Mouse (Mus musculus) CH12.LX (cell line): ENCODE measurements around the gene Atg10. TPM values are rescaled to one million over a fixed set of nuclear protein-coding genes. Genes with fewer than 3 reads are reported as not detected.

Source experiments
- DNase-seq: peaks from one replicate; pipeline ENCODE4 v3.0.0-alpha.2; 2013; ENCODE audit errors: extremely low read depth
- H3K27ac ChIP-seq: 2 replicates; pipeline ENCODE4 v1.5.1; 2012; ENCODE audit warnings: low read depth, mild to moderate bottlenecking, control low read depth, moderate library complexity; ENCODE audit not compliant: insufficient read depth
- H3K27me3 ChIP-seq: replicated peaks from 2 replicates; pipeline ENCODE3; 2012; ENCODE audit warnings: inconsistent platforms
- H3K36me3 ChIP-seq, 2 experiments: replicated peaks in 1 of 2; 2 replicates each; pipeline versions ENCODE3 to v1.6.1; 2012; ENCODE audit warnings: inconsistent platforms in 1 of 2, low read length in 1 of 2, mild to moderate bottlenecking in 1 of 2, mixed read lengths in 1 of 2, moderate library complexity in 1 of 2; ENCODE audit not compliant: control insufficient read depth in 1 of 2, insufficient read depth in 1 of 2
- H3K4me1 ChIP-seq, 2 experiments: 2 replicates each; pipeline ENCODE4 v1.6.1; 2012; ENCODE audit warnings: inconsistent platforms in 1 of 2, moderate library complexity in 1 of 2; ENCODE audit not compliant: insufficient read depth in 2 of 2, control insufficient read depth in 1 of 2
- H3K4me2 ChIP-seq: 2 replicates; pipeline ENCODE4 v1.6.1; 2012; ENCODE audit warnings: low read depth, mild to moderate bottlenecking, control low read depth; ENCODE audit not compliant: poor library complexity, insufficient read depth, severe bottlenecking
- H3K4me3 ChIP-seq, 3 experiments: fragments of 150-350 bp in 1 of 3; sonication (generic) in 1 of 3; replicated peaks in 1 of 3; 2 replicates each; pipeline versions ENCODE3 to v1.5.1; 2011 to 2012; ENCODE audit warnings: low read depth in 2 of 3, low read length in 2 of 3, mild to moderate bottlenecking in 2 of 3, moderate library complexity in 2 of 3, control low read depth in 1 of 3, improper control_type of control experiment in 1 of 3, inconsistent platforms in 1 of 3, mixed read lengths in 1 of 3; ENCODE audit not compliant: poor library complexity in 1 of 3
- H3K79me2 ChIP-seq: replicated peaks from 2 replicates; pipeline ENCODE4 v1.6.1; 2012; ENCODE audit warnings: mild to moderate bottlenecking, moderate library complexity; ENCODE audit not compliant: control insufficient read depth, poor library complexity, insufficient read depth, severe bottlenecking; ENCODE audit errors: extremely low read depth
- H3K9ac ChIP-seq: 2 replicates; pipeline ENCODE4 v1.6.1; 2012; ENCODE audit warnings: low read depth, mild to moderate bottlenecking, control low read depth, moderate library complexity; ENCODE audit not compliant: insufficient read depth
- H3K9me3 ChIP-seq: replicated peaks from 2 replicates; pipeline ENCODE3; 2012; ENCODE audit warnings: low read length, inconsistent platforms, mixed read lengths
- CHD1 ChIP-seq: IDR thresholded peaks from 2 replicates; pipeline ENCODE4 v1.6.1; 2012; ENCODE audit warnings: low read depth, low read length, improper control_type of control experiment, inconsistent platforms
- CTCF ChIP-seq, 2 experiments: IDR thresholded peaks in 1 of 2; conservative IDR thresholded peaks in 1 of 2; 2 replicates each; pipeline ENCODE4 v1.5.1; 2011 to 2012; ENCODE audit warnings: low read depth in 2 of 2, low read length in 2 of 2, improper control_type of control experiment in 1 of 2, inconsistent platforms in 1 of 2, mild to moderate bottlenecking in 1 of 2, moderate library complexity in 1 of 2
- E2F4 ChIP-seq: IDR thresholded peaks from 2 replicates; pipeline ENCODE4 v1.6.1; 2011; ENCODE audit warnings: low read depth, low read length, improper control_type of control experiment; ENCODE audit not compliant: insufficient replicate concordance
- ETS1 ChIP-seq: conservative IDR thresholded peaks from 2 replicates; pipeline ENCODE4 v1.6.1; 2012; ENCODE audit warnings: low read depth, mild to moderate bottlenecking, inconsistent platforms, low read length, improper control_type of control experiment, moderate library complexity
- HCFC1 ChIP-seq: IDR thresholded peaks from 2 replicates; pipeline ENCODE4 v1.6.1; 2012; ENCODE audit warnings: low read depth, mild to moderate bottlenecking, inconsistent platforms, low read length, improper control_type of control experiment
- IRF4 ChIP-seq: IDR thresholded peaks from 2 replicates; pipeline ENCODE4 v1.6.1; 2014; ENCODE audit warnings: low read depth, mild to moderate bottlenecking, inconsistent platforms, low read length, improper control_type of control experiment
- KAT2A ChIP-seq: IDR thresholded peaks from 2 replicates; pipeline ENCODE4 v1.6.1; 2012; ENCODE audit warnings: low read length, improper control_type of control experiment, inconsistent platforms; ENCODE audit not compliant: insufficient replicate concordance
- MAFK ChIP-seq: IDR thresholded peaks from 2 replicates; pipeline ENCODE4 v1.6.1; 2011; ENCODE audit warnings: low read length, improper control_type of control experiment; ENCODE audit not compliant: insufficient replicate concordance
- NRF1 ChIP-seq: IDR thresholded peaks from 2 replicates; pipeline ENCODE4 v1.6.1; 2014; ENCODE audit warnings: low read depth, mild to moderate bottlenecking, inconsistent platforms, low read length, improper control_type of control experiment, moderate library complexity
- PAX5 ChIP-seq: IDR thresholded peaks from 2 replicates; pipeline ENCODE4 v1.6.1; 2012; ENCODE audit warnings: low read length, inconsistent platforms, mixed read lengths
- POLR2A ChIP-seq: IDR thresholded peaks from 2 replicates; pipeline ENCODE4 v1.6.1; 2011; ENCODE audit warnings: low read depth, mild to moderate bottlenecking, improper control_type of control experiment, low read length
- RAD21 ChIP-seq: IDR thresholded peaks from 2 replicates; pipeline ENCODE4 v1.6.1; 2011; ENCODE audit warnings: low read depth, mild to moderate bottlenecking, low read length, improper control_type of control experiment, moderate library complexity
- SIN3A ChIP-seq: IDR thresholded peaks from 2 replicates; pipeline ENCODE4 v1.6.1; 2012; ENCODE audit warnings: low read length, improper control_type of control experiment, inconsistent platforms
- SMC3 ChIP-seq: IDR thresholded peaks from 2 replicates; pipeline ENCODE4 v1.6.1; 2011; ENCODE audit warnings: low read depth, low read length, improper control_type of control experiment
- TCF12 ChIP-seq: IDR thresholded peaks from 2 replicates; pipeline ENCODE4 v1.6.1; 2014; ENCODE audit warnings: low read depth, mild to moderate bottlenecking, inconsistent platforms, low read length, improper control_type of control experiment
- USF2 ChIP-seq: conservative IDR thresholded peaks from 2 replicates; pipeline ENCODE4 v1.6.1; 2011; ENCODE audit warnings: low read depth, low read length, improper control_type of control experiment
- ZKSCAN1 ChIP-seq: IDR thresholded peaks from 2 replicates; pipeline ENCODE4 v1.6.1; 2012; ENCODE audit warnings: low read depth, inconsistent platforms, low read length, improper control_type of control experiment, borderline replicate concordance
- dilution Hi-C: fragments of 300-500 bp; cut with MboI; formaldehyde crosslinking; loops from 2 replicates; pipeline ENCODE4 v1.14.3; 2020; ENCODE audit warnings: low sequenced_read_pairs; ENCODE audit not compliant: extremely low pct_unique_long_range_greater_than_20kb, extremely low pct_ligation_motif_present
- in situ Hi-C: fragments of 300-500 bp; cut with MboI; formaldehyde crosslinking; loops from 3 replicates; pipeline ENCODE4 v1.14.3; 2019; ENCODE audit warnings: low sequenced_read_pairs, low pct_ligation_motif_present, low pct_unique_long_range_greater_than_20kb, mixed read lengths
- polyA plus RNA-seq: library from polyadenylated mRNA; unstranded; fragments of >175 nt; gene quantifications from 2 replicates; pipeline ENCODE4 v1.2.1, GENCODE M21; 2012; ENCODE audit warnings: low read depth; ENCODE audit not compliant: insufficient read length
- total RNA-seq, 2 experiments: library from RNA; depleted of rRNA; stranded (reverse); fragments of 300-350 nt in 1 of 2; fragments of >200 nt in 1 of 2; gene quantifications; 2 replicates each; pipeline ENCODE4 v1.2.3; 2012 to 2014

Atg10 gene
- total and polyA plus RNA-seq, 3 experiments, result 3.4 to 7.2 (median 4.2) TPM

DNA sequence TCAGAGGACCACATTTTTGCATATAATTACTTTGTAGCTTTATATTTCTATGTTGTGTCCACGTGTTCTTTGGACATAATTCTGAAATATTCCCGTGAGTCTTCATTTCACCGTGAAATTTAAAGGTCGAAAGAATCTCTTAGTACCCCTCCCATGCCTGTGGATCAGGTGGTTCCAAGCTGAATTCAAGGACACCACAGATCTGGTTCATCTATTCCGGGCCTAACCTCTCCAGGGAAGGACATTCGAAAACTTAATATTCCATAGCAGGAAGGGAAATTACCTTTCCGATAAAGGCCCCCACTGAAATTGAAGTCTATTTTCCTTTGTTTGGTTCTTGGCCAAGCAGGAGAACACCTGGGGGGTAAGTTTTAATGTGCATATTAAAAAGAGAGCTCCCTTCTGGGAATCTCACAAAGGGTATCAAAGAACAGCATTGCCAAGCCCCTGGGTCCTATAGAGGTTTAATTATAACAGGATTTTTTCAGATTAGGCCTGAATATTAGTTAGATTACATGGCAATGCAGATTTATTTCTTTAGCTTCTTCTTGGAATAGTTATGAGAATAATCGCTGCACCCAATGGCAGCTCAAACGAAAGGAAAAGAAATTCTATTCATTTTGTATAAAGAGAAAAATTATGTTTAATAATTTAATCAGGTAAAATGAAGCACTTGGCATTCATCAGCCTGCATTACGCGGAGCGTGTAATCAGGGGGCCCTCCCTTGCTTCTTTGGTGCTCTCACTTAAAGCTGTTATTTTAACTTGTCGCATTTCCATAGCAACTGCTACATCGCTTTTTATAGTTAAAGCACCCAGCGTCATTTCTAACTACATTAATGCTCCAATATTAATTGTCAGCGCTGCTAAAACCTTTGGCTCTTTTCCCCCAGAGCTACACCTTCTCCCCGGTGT, 310.8 kb downstream of the Atg10 start:
- TF ChIP-seq HCFC1, result no peak
- no peak for TF ChIP-seq PAX5
- no peak for TF ChIP-seq ETS1
- no peak for TF ChIP-seq SIN3A
- no peak for TF ChIP-seq NRF1
- TF ChIP-seq CTCF (conservative IDR thresholded peaks at IDR 0.05 in 1 of 2, IDR thresholded peaks at IDR 0.05 in 1 of 2; ENCODE audit: low read depth in 2 of 2, low read length in 2 of 2), result no peak
- TF ChIP-seq POLR2A, result no peak
- no peak for TF ChIP-seq IRF4
- TF ChIP-seq ZKSCAN1, result no peak
- TF ChIP-seq E2F4, result no peak
- no peak for TF ChIP-seq USF2
- no peak for TF ChIP-seq TCF12
- no peak for TF ChIP-seq CHD1
- no peak for TF ChIP-seq RAD21
- TF ChIP-seq SMC3, result no peak
- Histone ChIP-seq H3K4me3 (no peak overlapping the region), H3K4me1 (no peaks in the 10 kb centered on the region), H3K36me3 (no peaks in the 10 kb centered on the region), H3K27ac (no peak overlapping the region), H3K9me3 (no peaks in the 10 kb centered on the region), H3K27me3 (no peaks in the 10 kb centered on the region), H3K79me2 (no peaks in the 10 kb centered on the region), H3K4me2 (no peak overlapping the region), H3K9ac (no peak overlapping the region)
- no peak for DNase-seq
- in situ Hi-C loops, result no loop called here
- dilution Hi-C loops, result no loop called here

DNA sequence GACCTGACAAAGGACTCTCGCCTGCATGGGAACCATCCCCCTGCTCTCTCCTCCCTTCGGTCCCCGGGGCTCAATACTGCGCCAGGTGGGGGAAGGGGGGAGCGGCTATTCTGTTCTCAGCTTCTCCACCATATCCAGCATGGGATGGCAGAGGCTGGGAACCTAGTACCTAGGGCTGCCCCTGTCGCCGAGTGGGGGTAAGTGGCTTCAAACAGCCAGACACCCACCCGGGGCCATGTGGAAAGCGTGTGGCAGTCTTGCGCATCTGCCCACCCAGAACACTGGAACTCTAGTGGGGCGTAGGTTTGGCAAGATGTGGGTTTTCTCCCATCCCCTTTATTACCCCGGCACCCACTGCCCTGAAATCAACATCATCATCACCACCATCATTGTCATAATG, 316.4 kb downstream of the Atg10 start:
- no peak for TF ChIP-seq KAT2A
- TF ChIP-seq CHD1, result no peak
- no peak for TF ChIP-seq ZKSCAN1
- no peak for TF ChIP-seq MAFK
- no peaks in the 10 kb centered on the region for H3K4me1 ChIP-seq
- no peaks in the 10 kb centered on the region for H3K9me3 ChIP-seq
- H3K4me3 ChIP-seq, result no peak overlapping the region
- no peaks in the 10 kb centered on the region for H3K27me3 ChIP-seq
- DNase-seq, result no peak
- no peak overlapping the region for H3K4me2 ChIP-seq
- H3K79me2 ChIP-seq, result no peaks in the 10 kb centered on the region
- dilution Hi-C loops (no loop called here), in situ Hi-C loops (no loop called here)
- H3K27ac ChIP-seq, result no peak overlapping the region
- H3K36me3 ChIP-seq, result no peaks in the 10 kb centered on the region
- no peak overlapping the region for H3K9ac ChIP-seq
